Mouse (Mus musculus) lung, postnatal 4 days (tissue): Measurements from ENCODE around the gene Tekt1.

Experiments
- DNase-seq, 2 experiments: peaks; one replicate each; pipeline ENCODE4 v3.0.0; 2021

Tekt1 gene

DNA sequence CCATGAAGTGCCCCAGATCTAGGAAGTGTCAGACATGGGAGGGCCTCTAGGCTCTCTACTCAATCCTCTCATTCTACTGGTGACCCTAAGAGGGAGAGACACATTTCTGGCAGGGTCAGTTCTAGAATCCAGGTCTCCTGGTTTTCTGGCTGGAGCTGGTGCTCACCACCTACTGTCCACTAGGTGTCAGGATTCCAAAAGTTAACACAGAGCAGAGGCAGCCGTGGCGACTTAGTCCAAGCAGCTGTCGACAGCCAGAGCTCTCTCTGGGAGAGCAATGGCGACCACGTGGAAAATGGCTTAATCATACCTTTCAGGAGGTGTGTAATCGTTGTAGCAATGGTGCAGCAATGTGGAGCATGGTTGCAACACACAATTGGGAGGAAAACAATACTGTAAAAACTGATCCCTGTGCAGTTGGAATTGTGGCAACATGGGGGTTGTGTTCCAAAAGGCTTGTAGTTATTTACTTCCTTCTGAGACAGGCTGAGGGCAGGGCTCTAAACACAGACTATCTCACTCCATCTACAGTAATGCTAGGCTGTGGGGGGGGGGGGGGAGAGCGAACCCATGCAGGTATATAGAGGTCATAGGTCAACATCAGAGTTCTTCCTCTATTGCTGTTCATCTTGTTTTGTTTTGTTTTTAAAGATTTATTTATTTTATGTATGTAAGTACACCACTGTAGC lies 19.5 kb downstream of the Tekt1 start:
- peak; percentile 61 to 73 for DNase-seq

DNA sequence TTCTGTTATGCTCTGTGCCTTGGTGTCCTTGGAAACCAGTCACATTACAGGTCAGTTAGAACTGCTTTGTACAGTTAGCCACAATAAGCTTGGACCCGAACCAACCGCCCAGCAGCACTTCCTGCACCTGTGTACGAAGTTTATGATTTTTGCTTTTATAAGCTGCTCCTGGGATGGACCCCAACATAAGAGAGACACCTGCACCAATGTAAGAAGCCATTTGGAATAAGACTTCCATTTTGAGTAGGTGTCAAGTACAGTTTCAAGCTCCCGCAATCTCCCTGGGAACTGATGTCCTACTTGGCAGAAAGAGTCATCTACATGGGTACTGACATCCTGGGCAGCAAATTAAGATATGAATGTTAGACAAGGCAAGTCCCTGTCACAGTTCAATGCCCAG lies 22.5 kb downstream of the Tekt1 start:
- no peak for DNase-seq

DNA sequence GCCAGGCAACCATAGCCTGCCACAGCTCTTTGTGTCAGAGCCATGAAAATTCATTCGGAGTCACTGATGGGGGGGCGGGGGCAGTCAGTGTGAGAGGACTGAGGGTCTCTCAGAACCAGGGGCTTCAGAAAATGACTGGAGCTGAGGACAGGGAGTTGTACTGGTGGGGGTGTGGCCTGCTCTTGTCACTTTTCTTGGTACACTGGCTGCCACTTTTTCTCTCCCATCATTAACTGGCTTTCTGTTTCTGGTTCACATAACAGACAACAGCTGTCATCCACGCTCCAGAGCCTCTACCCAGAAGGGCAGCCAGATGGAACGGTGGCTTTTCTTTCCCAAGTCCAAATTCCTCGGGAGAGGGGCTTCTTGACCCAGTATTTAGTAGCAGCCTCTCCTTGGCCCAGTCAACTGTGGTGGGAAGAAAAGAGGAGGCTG lies 23.8 kb downstream of the Tekt1 start:
- no peak for DNase-seq

DNA sequence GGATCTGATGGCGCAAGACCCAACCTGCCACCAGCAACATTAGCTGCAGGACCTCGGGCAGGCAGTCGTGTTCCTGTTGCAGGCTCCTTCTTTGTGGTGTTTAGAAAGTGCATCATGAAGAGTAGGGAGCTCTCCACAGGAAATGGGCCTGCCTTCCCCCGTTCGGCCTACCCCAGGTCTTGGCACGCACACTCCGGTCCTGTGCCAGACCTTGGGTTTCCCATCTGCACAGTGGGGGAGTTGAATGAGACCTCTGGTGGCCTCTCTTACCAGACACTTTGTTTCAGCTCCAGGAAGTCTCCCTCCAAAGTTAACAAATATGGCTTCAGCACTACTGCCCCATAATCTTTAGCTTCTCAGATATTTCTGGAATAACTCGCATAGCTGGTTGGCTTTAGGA lies 25.5 kb downstream of the Tekt1 start:
- DNase-seq = no peak

DNA sequence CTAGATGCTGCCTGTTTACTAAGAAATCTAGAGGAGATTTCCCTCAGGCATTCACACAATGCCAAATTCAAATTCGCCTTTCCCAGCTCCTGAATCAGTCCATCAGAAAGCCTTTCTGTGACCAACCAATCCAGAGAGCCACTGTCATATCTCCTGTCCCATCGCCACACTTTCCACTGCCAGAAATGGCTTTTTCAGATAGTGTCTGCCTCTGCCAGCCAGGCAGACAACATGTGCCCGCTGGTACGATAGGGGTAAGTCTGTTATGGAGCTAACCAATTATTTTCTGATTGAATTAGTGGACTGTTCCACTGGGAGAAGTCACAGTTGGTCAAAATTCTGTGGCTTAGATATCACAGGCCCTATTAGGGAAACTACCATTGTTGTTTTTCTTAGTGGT lies 27.6 kb downstream of the Tekt1 start:
- DNase-seq = no peak

DNA sequence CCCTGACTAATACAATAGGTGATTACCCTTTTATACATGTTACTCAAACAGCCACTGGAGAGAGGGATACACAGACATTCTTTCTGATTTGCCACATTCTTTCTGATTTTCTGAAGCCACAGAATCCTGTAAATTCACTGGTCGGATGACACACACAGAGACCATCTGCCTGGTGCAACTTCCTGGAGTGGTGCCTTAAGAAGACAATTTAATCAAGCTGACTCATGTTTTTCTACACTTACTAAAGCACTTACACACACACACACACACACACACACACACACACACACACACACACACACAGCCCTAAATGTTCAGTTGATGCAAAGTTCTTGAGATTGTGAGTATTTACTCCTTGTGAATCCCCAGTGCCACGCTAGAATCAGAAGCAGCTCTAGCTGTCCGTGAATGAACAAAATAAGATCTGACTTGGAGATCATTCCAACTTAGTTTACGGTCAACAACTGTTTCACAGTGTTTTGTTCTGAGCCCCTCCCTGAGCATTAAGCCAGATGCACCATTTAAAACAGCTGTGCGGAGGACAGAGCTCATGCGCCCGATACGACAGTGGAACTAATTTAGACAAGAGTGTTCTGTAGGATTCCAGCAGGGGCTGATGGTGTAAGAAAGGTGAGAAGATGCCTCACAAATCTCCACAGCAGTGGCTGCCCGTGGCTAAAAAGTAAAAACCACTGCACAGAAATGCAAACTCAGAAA lies 29.1 kb downstream of the Tekt1 start:
- DNase-seq = no peak

DNA sequence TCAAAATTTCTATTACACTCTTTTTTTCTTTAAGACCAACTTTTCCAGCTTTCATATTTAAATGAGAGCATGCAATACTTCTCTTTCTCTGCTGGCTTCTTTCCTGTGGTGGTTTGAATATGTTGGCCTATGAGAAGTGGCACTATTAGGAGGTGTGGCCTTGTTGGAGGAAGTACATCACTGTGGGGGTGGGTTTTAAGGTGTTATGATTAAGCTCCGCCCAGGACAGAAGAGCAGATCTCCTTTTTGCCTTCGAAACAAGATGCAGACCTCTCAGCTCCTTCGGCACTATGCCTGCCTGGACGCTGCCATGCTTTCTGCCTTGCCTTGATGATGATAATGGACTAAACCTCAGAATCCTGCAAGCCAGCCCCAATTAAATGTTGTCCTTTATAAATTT lies 36.5 kb downstream of the Tekt1 start:
- DNase-seq = no peak

DNA sequence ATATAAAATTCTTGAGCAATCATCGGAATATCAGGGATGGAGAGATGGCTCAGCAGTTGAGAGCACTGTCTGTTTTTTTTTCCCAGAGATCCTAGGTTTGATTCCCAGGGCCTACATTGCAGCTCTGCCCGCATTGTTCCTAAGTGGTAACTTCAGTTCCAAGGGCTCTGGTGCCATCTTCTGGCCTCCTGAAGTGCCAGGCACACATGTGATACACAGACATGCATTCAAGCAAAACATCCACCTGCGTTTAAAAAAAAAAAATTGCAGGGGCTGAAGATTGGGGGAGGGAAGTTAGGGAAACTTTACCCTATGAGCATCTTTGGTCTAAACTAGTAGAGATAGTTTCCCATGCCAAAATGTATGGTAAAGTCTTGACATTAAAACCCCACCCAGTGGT lies 37.8 kb downstream of the Tekt1 start:
- no peak for DNase-seq

DNA sequence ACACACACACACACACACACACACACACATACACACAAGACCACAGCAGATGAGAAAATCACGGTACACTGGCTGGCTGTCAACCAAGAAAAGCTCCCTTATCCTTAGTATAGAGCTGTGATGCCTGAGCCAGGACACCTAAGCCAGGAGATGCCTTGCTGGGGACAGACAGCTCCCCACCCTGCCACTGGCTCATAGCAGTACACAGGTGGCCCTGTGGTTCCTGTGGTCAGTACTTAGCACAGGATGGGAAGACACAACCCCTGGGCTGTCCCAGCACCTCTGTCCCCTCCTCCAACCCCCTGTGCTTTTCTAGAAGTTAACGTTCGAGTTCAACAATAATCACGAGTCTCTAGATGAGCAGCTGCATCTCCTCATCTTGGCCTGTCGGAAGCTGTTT lies 44.2 kb downstream of the Tekt1 start:
- no peak for DNase-seq

DNA sequence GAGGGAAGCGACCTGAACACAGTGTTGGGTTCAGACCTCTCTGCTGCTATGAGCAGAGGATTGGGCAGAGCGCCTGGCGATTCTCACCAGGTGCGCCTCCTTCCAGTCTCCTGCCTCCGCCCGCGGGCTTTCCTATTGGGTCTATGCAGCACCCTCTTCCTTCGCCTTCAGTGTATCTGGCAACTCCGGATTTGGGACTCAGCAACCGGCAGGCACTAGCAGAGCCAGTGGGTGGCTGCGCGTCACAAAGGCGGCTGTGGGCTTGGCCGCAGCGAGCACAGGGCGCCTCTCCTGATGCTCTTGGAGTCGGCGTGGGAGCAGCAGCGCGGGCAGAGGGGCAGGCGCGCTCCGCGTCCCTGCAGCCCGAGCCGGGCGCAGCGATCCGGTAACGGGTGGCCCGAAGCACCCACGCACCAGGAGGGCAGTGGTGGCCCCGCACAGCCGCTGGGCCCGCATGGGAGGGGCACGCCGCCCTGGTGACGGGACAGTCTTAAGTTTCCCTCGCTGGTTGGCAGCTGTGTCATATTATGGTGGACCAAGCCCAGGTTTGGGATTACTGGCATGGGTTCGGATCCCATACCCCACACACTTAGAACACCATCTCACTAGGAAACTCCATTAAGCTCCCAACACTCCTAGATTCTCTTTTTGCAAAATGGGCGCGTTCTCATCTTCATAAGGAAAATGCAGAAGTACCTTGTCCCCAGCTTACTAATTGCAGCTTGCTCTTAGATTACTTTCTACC lies 47.9 kb downstream of the Tekt1 start, which contains the start of gene Fbxo39:
Gene Fbxo39, plus strand, starts transcription at position 294 of the 745 bp plus-strand sequence.
- DNase-seq = no peak

DNA sequence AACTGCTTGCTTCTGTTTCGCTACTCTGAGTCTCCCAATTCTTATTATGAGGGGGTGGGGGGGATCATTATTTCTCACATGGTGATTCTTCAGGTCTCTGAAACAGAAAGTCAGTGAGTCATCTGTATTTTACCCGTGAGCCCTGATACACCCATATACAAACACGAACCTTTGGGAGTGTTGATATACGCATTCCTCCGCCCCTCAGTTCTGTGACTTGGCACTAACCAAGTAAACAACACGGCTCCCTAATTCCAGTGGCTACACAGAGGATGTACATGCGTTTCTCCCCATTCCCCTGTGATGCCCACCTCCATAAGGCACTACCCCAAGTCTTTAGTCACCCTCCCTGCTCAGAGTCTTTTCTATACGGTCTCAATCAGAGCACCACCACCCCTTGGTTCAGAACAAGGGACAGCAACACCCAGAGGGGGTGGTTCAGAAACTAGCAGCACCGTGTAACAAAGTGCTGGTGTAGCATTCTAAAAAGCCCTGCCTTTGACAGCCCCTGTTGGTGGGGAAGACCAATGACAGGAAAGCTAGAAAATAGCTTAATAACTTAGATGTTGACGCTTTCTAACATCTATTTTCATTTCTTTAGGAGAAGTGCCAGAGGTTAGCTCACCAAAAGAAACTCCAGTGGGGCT lies 50.8 kb downstream of the Tekt1 start:
- no peak for DNase-seq

DNA sequence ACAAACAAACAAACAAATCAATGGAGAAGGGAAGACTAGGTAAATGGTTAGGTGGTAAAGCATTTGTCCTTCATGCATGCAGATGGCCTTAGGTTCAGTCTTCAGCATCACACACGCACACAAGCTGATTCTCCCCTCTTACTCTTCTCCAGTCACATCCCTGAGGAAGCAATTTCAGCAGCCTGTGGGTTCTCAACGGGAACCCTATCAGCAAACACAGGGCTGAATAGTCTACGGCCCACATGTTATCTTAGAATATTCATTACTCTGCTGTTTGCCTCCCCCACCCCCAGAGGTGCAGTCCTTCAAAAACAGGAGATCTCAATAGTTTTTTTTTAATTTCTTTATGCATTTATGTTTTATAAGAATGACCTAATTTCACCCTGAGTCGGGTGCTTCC lies 51.8 kb downstream of the Tekt1 start:
- no peak for DNase-seq

DNA sequence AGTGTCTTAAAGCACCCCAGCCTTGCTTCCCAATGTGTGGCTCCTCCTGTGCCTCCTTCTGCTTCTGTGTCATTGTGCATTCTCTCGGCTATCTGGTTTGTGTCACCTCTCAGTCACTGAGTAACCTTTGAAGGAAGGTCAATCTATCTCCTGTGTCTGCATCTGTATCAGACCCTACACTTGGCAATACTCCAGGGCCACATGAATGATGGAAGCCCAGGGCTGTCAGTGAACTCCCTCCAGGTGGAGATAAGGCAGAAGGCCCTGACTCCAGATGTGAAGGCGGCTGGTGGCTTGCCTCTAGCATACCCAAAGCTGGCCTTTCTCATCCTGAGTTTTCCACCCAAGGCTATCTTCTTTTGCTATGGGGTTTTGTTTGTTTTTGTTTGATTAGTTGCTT lies 53.3 kb downstream of the Tekt1 start:
- DNase-seq = no peak

DNA sequence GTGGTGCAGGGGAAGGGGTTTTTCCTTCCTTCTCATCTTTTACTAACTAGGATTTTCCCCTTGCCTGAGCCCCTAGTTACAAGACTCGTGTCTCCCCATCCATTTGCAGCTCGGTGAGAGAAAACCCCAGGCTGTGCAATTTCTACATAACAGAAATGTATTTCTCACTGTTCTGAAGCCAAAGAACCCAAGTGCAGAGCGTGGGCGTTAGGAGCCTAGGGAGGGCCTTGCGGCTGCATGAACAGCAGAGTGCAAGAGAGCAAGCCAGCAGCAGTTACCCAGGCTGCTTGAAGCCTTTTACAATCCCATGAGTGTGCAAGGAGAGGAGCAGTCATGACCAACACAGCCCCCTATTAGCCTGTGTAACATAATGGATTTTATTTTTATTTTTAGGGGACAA lies 54.8 kb downstream of the Tekt1 start:
- no peak for DNase-seq

DNA sequence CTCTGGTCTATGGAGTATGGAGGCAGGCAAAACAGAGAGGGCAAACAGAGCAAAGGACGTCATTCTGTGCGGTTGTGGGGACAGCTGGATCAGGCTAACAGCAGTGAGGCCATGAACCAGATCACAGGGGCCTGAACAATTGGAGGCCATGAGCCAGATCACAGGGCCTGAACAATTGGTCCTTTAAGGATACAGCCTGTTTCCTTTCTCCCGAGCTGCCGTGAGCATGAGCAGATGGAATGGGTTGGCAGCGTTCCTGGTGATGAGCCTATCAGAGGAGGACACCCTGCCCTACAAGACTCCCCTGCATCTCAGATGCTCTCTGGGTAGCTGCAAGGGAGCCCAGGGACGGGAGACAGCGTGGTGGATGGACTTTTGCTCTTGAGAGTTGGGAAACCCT lies 60.0 kb downstream of the Tekt1 start:
- peak; percentile 28 to 39 for DNase-seq

DNA sequence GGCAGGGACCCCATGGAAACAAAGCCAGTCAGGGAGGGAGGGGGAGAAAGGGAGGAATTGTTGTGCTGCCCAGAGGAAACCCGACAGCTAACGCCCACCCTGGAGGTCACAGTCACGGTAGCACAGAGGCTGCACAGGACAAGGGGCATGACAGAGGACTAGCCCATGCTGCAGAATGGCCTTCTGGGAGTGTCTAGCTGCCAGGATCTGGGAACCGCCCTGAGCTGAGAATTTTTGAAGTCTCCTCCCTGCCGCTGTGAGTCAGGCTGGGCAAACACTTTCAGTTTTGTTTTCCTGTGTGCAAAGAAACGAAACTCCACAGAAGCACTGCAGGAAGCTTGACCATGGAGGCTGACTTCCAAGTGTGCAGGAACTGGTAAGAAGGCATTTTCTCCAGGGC lies 60.9 kb downstream of the Tekt1 start, which contains the start of gene Xaf1:
Gene Xaf1, plus strand, starts transcription at position 296 of the 400 bp plus-strand sequence.
- peak; percentile 77 to 81 for DNase-seq
